Mouse (Mus musculus) lung, adult 2 months (tissue): ENCODE data around the gene Abhd12b.

Experiments
- CTCF ChIP-seq: fragments of 200-500 bp; IDR thresholded peaks from 2 replicates; pipeline ENCODE4 v1.5.1; 2011; ENCODE audit warnings: mild to moderate bottlenecking, low read length, control low read depth; ENCODE audit not compliant: insufficient read depth
- POLR2A ChIP-seq: fragments of 200-500 bp; IDR thresholded peaks from 2 replicates; pipeline ENCODE4 v1.6.1; 2011; ENCODE audit warnings: low read depth, mild to moderate bottlenecking, control low read depth, low read length, borderline replicate concordance; ENCODE audit errors: extremely low read depth

GRCm38 (mm10) chr12:70216229-70216800 is 62.4 kb downstream of the Abhd12b start:
- no peak for TF ChIP-seq CTCF
- TF ChIP-seq POLR2A: no peak
